Mouse (Mus musculus): ENCODE measurements at regions not wholly inside any gene's neighbourhood (a gene's known extent, or its start where the extent isn't known, plus 50 kb on each side); places are given as distances from the start of the nearest gene placed in this dataset.

- ATAC-seq (replicated peaks; ENCODE audit: low FRiP score, low read depth) (no peak), DNase-seq (ENCODE audit: low spot score) (peak; percentile 31)
- no peak overlapping the region for H3K4me3 ChIP-seq (replicated peaks; ENCODE audit: low read depth, low read length)
- TF ChIP-seq CTCF (IDR thresholded peaks at IDR 0.05; ENCODE audit: low read depth): no peak
- H3K4me1 ChIP-seq (replicated peaks; ENCODE audit: insufficient read depth, low read length): no peaks in the 10 kb centered on the region
- no peaks in the 10 kb centered on the region for H3K36me3 ChIP-seq (ENCODE audit: insufficient read depth, low read length)
- H3K4me2 ChIP-seq (ENCODE audit: low read length): no peak overlapping the region
- H3K9me3 ChIP-seq (replicated peaks; ENCODE audit: low read length): no peaks in the 10 kb centered on the region
- H3K9ac ChIP-seq (ENCODE audit: low read depth, low read length): no peak overlapping the region
- 29% methylated on average over 13 of the region's 13 CpGs for WGBS
- no peak overlapping the region for H3K27ac ChIP-seq
- H3K27me3 ChIP-seq (ENCODE audit: insufficient read depth, low read length): no peaks in the 10 kb centered on the region
These were observed 70.7 kb upstream of the Lrpap1 start for GRCm38 (mm10) chr5:35176112-35176848.

- ATAC-seq (replicated peaks; ENCODE audit: low FRiP score, low read depth): no peak
- Histone ChIP-seq H3K4me2 (ENCODE audit: low read length) (no peak overlapping the region), H3K9me3 (replicated peaks; ENCODE audit: low read length) (no peaks in the 10 kb centered on the region), H3K4me1 (replicated peaks; ENCODE audit: insufficient read depth, low read length) (no peaks in the 10 kb centered on the region), H3K27me3 (ENCODE audit: insufficient read depth, low read length) (no peaks in the 10 kb centered on the region), H3K9ac (ENCODE audit: low read depth, low read length) (no peak overlapping the region), H3K4me3 (replicated peaks; ENCODE audit: low read depth, low read length) (no peak overlapping the region), H3K36me3 (ENCODE audit: insufficient read depth, low read length) (no peaks in the 10 kb centered on the region), H3K27ac (no peak overlapping the region)
- no peak for TF ChIP-seq CTCF (IDR thresholded peaks at IDR 0.05; ENCODE audit: low read depth)
- no peak for DNase-seq (ENCODE audit: low spot score)
- 64% methylated on average over 4 of the region's 4 CpGs for WGBS
These were observed 68.8 kb upstream of the Lrpap1 start for GRCm38 (mm10) chr5:35174318-35174717.

GRCm38 (mm10) chr5:35171336-35171735 is 65.8 kb upstream of the Lrpap1 start:
- WGBS: 69% methylated on average over 3 of the region's 3 CpGs

GRCm38 (mm10) chr5:35170369-35171130 is 65.0 kb upstream of the Lrpap1 start:
- H3K9ac ChIP-seq (ENCODE audit: low read depth, low read length): no peak overlapping the region
- no peak for ATAC-seq (replicated peaks; ENCODE audit: low FRiP score, low read depth)
- H3K27ac ChIP-seq: no peak overlapping the region
- WGBS: 48% methylated on average over 11 of the region's 11 CpGs
- no peak overlapping the region for H3K4me3 ChIP-seq (replicated peaks; ENCODE audit: low read depth, low read length)
- no peak overlapping the region for H3K4me2 ChIP-seq (ENCODE audit: low read length)
- no peak for DNase-seq (ENCODE audit: low spot score)
- H3K36me3 ChIP-seq (ENCODE audit: insufficient read depth, low read length): no peaks in the 10 kb centered on the region
- no peaks in the 10 kb centered on the region for H3K27me3 ChIP-seq (ENCODE audit: insufficient read depth, low read length)
- H3K4me1 ChIP-seq (replicated peaks; ENCODE audit: insufficient read depth, low read length): no peaks in the 10 kb centered on the region
- no peaks in the 10 kb centered on the region for H3K9me3 ChIP-seq (replicated peaks; ENCODE audit: low read length)
- TF ChIP-seq CTCF (IDR thresholded peaks at IDR 0.05; ENCODE audit: low read depth): no peak

More at GRCm38 (mm10) chr5:35171336-35171735, 65.8 kb upstream of the Lrpap1 start:
- Histone ChIP-seq H3K4me3 (replicated peaks; ENCODE audit: low read depth, low read length) (no peak overlapping the region), H3K9me3 (replicated peaks; ENCODE audit: low read length) (no peaks in the 10 kb centered on the region), H3K27me3 (ENCODE audit: insufficient read depth, low read length) (no peaks in the 10 kb centered on the region), H3K4me2 (ENCODE audit: low read length) (no peak overlapping the region), H3K9ac (ENCODE audit: low read depth, low read length) (no peak overlapping the region), H3K4me1 (replicated peaks; ENCODE audit: insufficient read depth, low read length) (no peaks in the 10 kb centered on the region), H3K36me3 (ENCODE audit: insufficient read depth, low read length) (no peaks in the 10 kb centered on the region), H3K27ac (no peak overlapping the region)
- no peak for DNase-seq (ENCODE audit: low spot score)
- no peak for TF ChIP-seq CTCF (IDR thresholded peaks at IDR 0.05; ENCODE audit: low read depth)
- no peak for ATAC-seq (replicated peaks; ENCODE audit: low FRiP score, low read depth)

- Histone ChIP-seq H3K9ac (ENCODE audit: low read depth, low read length) (no peak overlapping the region), H3K27me3 (ENCODE audit: insufficient read depth, low read length) (no peaks in the 10 kb centered on the region), H3K9me3 (replicated peaks; ENCODE audit: low read length) (no peaks in the 10 kb centered on the region), H3K4me3 (replicated peaks; ENCODE audit: low read depth, low read length) (no peak overlapping the region), H3K4me1 (replicated peaks; ENCODE audit: insufficient read depth, low read length) (no peaks in the 10 kb centered on the region), H3K4me2 (ENCODE audit: low read length) (no peak overlapping the region), H3K27ac (no peak overlapping the region), H3K36me3 (ENCODE audit: insufficient read depth, low read length) (no peaks in the 10 kb centered on the region)
- DNase-seq (ENCODE audit: low spot score) (peak; percentile 23), ATAC-seq (replicated peaks; ENCODE audit: low FRiP score, low read depth) (no peak)
- 66% methylated on average over 7 of the region's 7 CpGs for WGBS
- no peak for TF ChIP-seq CTCF (IDR thresholded peaks at IDR 0.05; ENCODE audit: low read depth)
These were observed 64.2 kb upstream of the Lrpap1 start for GRCm38 (mm10) chr5:35169614-35170293.

GRCm38 (mm10) chr5:35168853-35169252 is 63.3 kb upstream of the Lrpap1 start:
- H3K27ac ChIP-seq: no peak overlapping the region
- no peaks in the 10 kb centered on the region for H3K36me3 ChIP-seq (ENCODE audit: insufficient read depth, low read length)
- no peaks in the 10 kb centered on the region for H3K27me3 ChIP-seq (ENCODE audit: insufficient read depth, low read length)
- no peaks in the 10 kb centered on the region for H3K4me1 ChIP-seq (replicated peaks; ENCODE audit: insufficient read depth, low read length)
- no peak overlapping the region for H3K4me3 ChIP-seq (replicated peaks; ENCODE audit: low read depth, low read length)
- no peaks in the 10 kb centered on the region for H3K9me3 ChIP-seq (replicated peaks; ENCODE audit: low read length)
- H3K4me2 ChIP-seq (ENCODE audit: low read length): no peak overlapping the region
- DNase-seq (ENCODE audit: low spot score): no peak
- H3K9ac ChIP-seq (ENCODE audit: low read depth, low read length): no peak overlapping the region
- no peak for ATAC-seq (replicated peaks; ENCODE audit: low FRiP score, low read depth)
- no peak for TF ChIP-seq CTCF (IDR thresholded peaks at IDR 0.05; ENCODE audit: low read depth)
- 76% methylated on average over 5 of the region's 5 CpGs for WGBS

Measured in kidney, postnatal 0 days (tissue).